Mouse (Mus musculus): ENCODE results near the gene Mast3.

Mast3 gene

GRCm38 (mm10) chr8:70765329-70765728 lies 39.5 kb downstream of the Mast3 start:
- CTCF ChIA-PET, result no interaction called here

- CTCF ChIA-PET, result no interaction called here
Observed at GRCm38 (mm10) chr8:70764676-70765075, 40.2 kb downstream of the Mast3 start.

- CTCF ChIA-PET, result interaction anchor here (1.0 to 1.9 kb wide), 3 partner anchors 8 to 30 kb away, joined by 3 to 6 read pairs (median 3); no protein-coding TSS in a partner anchor
Observed at GRCm38 (mm10) chr8:70764026-70764425, 40.8 kb downstream of the Mast3 start.

- CTCF ChIA-PET, result interaction anchor here (0.8 to 1.9 kb wide), 7 partner anchors 9 to 840 kb away, joined by 3 to 6 read pairs (median 3); partner anchors contain the start of gene Arrdc2
Observed at GRCm38 (mm10) chr8:70763354-70763753, 41.5 kb downstream of the Mast3 start.

- CTCF ChIA-PET, result interaction anchor here (0.6 to 1.9 kb wide), 3 partner anchors 10 to 1537 kb away, joined by 4 to 10 read pairs (median 6); no protein-coding TSS in a partner anchor
Observed at GRCm38 (mm10) chr8:70762118-70762517, 42.7 kb downstream of the Mast3 start.

- CTCF ChIA-PET, result no interaction called here
Observed at GRCm38 (mm10) chr8:70760775-70761406, 44.0 kb downstream of the Mast3 start, which contains the start of gene Mpv17l2. Gene Mpv17l2 (minus strand): TSS chr8:70760946.

GRCm38 (mm10) chr8:70760350-70760749 lies 44.5 kb downstream of the Mast3 start:
- CTCF ChIA-PET, result no interaction called here

- CTCF ChIA-PET, result interaction anchor here (0.5 to 1.1 kb wide), 3 partner anchors 9 to 18 kb away, joined by 3 to 6 read pairs (median 3); no protein-coding TSS in a partner anchor
Observed at GRCm38 (mm10) chr8:70758616-70759561, 46.0 kb downstream of the Mast3 start.

GRCm38 (mm10) chr8:70758308-70758615 lies 46.6 kb downstream of the Mast3 start:
- CTCF ChIA-PET, result no interaction called here

- CTCF ChIA-PET, result no interaction called here
Observed at GRCm38 (mm10) chr8:70757523-70758307, 47.1 kb downstream of the Mast3 start.

- CTCF ChIA-PET, result interaction anchor here (0.7 kb wide), 1 partner anchor 80 kb away, joined by 3 read pairs; no protein-coding TSS in a partner anchor
Observed at GRCm38 (mm10) chr8:70756476-70757040, 48.3 kb downstream of the Mast3 start.

- CTCF ChIA-PET, result interaction anchor here (0.7 kb wide), 1 partner anchor 79 kb away, joined by 3 read pairs; no protein-coding TSS in a partner anchor
Observed at GRCm38 (mm10) chr8:70755661-70756475, 49.0 kb downstream of the Mast3 start.

- CTCF ChIA-PET, result interaction anchor here (1.0 kb wide), 1 partner anchor 37 kb away, joined by 3 read pairs; the partner anchor contains the start of gene Gm3336
Observed at GRCm38 (mm10) chr8:70754871-70755660, 49.8 kb downstream of the Mast3 start.

GRCm38 (mm10) chr8:70754043-70754870 lies 50.6 kb downstream of the Mast3 start, which contains the start of gene Rab3a:
Gene Rab3a (plus strand): TSS chr8:70754679.
- CTCF ChIA-PET, result interaction anchor here (0.7 to 1.0 kb wide), 2 partner anchors 34 to 36 kb away, joined by 3 to 5 read pairs; partner anchors contain the start of gene Gm3336

- CTCF ChIA-PET, result interaction anchor here (0.6 to 0.7 kb wide), 3 partner anchors 10 to 33 kb away, joined by 3 to 13 read pairs (median 5); no protein-coding TSS in a partner anchor
Observed at GRCm38 (mm10) chr8:70753151-70753550, 51.7 kb downstream of the Mast3 start.

GRCm38 (mm10) chr8:70752000-70752764 lies 52.7 kb downstream of the Mast3 start:
- CTCF ChIA-PET, result interaction anchor here (0.5 to 0.7 kb wide), 2 partner anchors 11 to 70 kb away, joined by 3 read pairs; no protein-coding TSS in a partner anchor

- CTCF ChIA-PET, result no interaction called here
Observed at GRCm38 (mm10) chr8:70750128-70750680, 54.6 kb downstream of the Mast3 start.
